Mouse (Mus musculus): ENCODE results near the gene Shroom3. TPM values are rescaled to one million over a fixed set of nuclear protein-coding genes. Genes with fewer than 3 reads are reported as not detected.

The Shroom3 gene
- polyA plus RNA-seq, 1 experiment from 2014 or later: 1.5 TPM

DNA sequence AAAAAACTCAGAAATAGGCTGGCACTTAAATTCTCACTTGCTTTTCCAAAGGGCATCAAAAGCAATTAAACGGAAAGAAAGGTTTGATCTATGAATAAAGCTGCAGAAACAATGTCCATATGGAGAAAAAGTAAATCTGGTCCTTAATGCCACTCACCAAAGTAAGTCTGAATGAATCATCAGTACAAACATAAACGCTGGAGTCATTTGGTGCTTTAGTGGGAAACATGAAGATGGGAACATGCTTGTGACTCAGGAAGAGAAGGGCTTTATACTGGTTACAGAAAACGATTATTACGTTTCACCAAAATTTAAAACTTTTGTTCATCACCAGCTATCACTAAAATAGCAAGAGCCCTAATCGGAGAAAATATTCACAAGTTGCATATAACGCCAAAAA, 297.2 kb downstream of the Shroom3 start:
- H3K4me3 ChIP-seq (replicated peaks; ENCODE audit: low read depth, low read length): no peak overlapping the region
- H3K4me1 ChIP-seq (ENCODE audit: control insufficient read depth, insufficient read depth, low read length): no peaks in the 10 kb centered on the region
- no peak overlapping the region for H3K9ac ChIP-seq (replicated peaks; ENCODE audit: low read length)
- H3K36me3 ChIP-seq (ENCODE audit: control insufficient read depth, insufficient read depth, low read length): no peaks in the 10 kb centered on the region
- H3K27me3 ChIP-seq (ENCODE audit: control insufficient read depth, insufficient read depth, low read length): no peaks in the 10 kb centered on the region
- ATAC-seq (ENCODE audit: low FRiP score, low TSS enrichment) (no peak), DNase-seq (no peak)
- H3K9me3 ChIP-seq (ENCODE audit: control insufficient read depth, low read length): no peaks in the 10 kb centered on the region
- WGBS: 90% methylated on average over 6 of the region's 6 CpGs
- no peak overlapping the region for H3K4me2 ChIP-seq (ENCODE audit: low read length)
- no peak overlapping the region for H3K27ac ChIP-seq (replicated peaks; ENCODE audit: low read depth, low read length)

DNA sequence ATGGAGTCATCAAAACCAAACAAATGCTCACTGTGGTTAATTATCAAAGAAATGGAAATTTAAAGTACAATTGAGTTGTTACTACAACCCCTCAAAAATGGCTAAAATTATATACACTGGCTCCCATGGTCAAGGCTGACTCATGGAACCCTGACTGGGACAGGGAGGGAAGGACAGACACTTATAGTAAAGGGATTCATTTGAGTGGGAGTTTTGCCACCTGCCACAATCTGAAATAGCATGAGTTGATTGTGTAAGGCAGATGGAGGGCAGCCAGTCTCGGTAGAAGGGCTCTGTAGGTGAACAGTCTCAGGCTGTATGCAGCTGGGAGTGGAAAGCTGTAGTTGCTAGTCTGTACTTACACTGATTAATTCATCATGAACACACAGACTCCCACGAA, 297.6 kb downstream of the Shroom3 start:
- no peak overlapping the region for H3K9ac ChIP-seq (replicated peaks; ENCODE audit: low read length)
- H3K4me3 ChIP-seq (replicated peaks; ENCODE audit: low read depth, low read length): no peak overlapping the region
- H3K9me3 ChIP-seq (ENCODE audit: control insufficient read depth, low read length): no peaks in the 10 kb centered on the region
- no peaks in the 10 kb centered on the region for H3K4me1 ChIP-seq (ENCODE audit: control insufficient read depth, insufficient read depth, low read length)
- H3K36me3 ChIP-seq (ENCODE audit: control insufficient read depth, insufficient read depth, low read length): no peaks in the 10 kb centered on the region
- DNase-seq (no peak), ATAC-seq (ENCODE audit: low FRiP score, low TSS enrichment) (no peak)
- 75% methylated on average over 2 of the region's 2 CpGs for WGBS
- no peak overlapping the region for H3K27ac ChIP-seq (replicated peaks; ENCODE audit: low read depth, low read length)
- H3K4me2 ChIP-seq (ENCODE audit: low read length): no peak overlapping the region
- no peaks in the 10 kb centered on the region for H3K27me3 ChIP-seq (ENCODE audit: control insufficient read depth, insufficient read depth, low read length)

- no peaks in the 10 kb centered on the region for H3K4me1 ChIP-seq (ENCODE audit: control insufficient read depth, insufficient read depth, low read length)
- H3K36me3 ChIP-seq (ENCODE audit: control insufficient read depth, insufficient read depth, low read length): no peaks in the 10 kb centered on the region
- no peaks in the 10 kb centered on the region for H3K9me3 ChIP-seq (ENCODE audit: control insufficient read depth, low read length)
- no peak overlapping the region for H3K9ac ChIP-seq (replicated peaks; ENCODE audit: low read length)
- ATAC-seq (ENCODE audit: low FRiP score, low TSS enrichment) (no peak), DNase-seq (no peak)
- H3K27me3 ChIP-seq (ENCODE audit: control insufficient read depth, insufficient read depth, low read length): no peaks in the 10 kb centered on the region
- no peak overlapping the region for H3K4me2 ChIP-seq (ENCODE audit: low read length)
- H3K4me3 ChIP-seq (replicated peaks; ENCODE audit: low read depth, low read length): no peak overlapping the region
- no peak overlapping the region for H3K27ac ChIP-seq (replicated peaks; ENCODE audit: low read depth, low read length)
Observed at GRCm38 (mm10) chr5:92982673-92983072, 299.4 kb downstream of the Shroom3 start.

DNA sequence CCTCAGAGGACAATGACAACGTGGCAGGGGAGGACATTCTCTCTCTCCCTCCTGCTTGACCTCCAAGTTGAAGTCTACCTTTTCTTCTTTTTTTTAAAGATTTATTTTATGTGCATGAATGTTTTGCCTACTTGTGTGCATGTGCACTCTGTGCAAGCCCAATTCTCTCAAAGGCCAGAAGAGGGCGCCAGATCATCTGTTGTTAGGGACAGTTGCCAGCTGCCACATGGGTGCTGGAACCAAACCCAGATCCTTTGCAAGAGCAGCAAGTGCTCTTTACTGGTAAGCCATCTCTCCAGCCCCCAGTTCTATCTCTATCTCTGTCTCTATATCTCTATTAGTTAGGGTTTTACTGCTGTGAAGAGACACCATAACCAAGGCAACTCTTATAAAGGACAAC, 300.7 kb downstream of the Shroom3 start:
- Histone ChIP-seq H3K27me3 (ENCODE audit: control insufficient read depth, insufficient read depth, low read length) (no peaks in the 10 kb centered on the region), H3K9ac (replicated peaks; ENCODE audit: low read length) (no peak overlapping the region), H3K4me3 (replicated peaks; ENCODE audit: low read depth, low read length) (no peak overlapping the region), H3K9me3 (ENCODE audit: control insufficient read depth, low read length) (no peaks in the 10 kb centered on the region), H3K4me2 (ENCODE audit: low read length) (no peak overlapping the region), H3K27ac (replicated peaks; ENCODE audit: low read depth, low read length) (no peak overlapping the region), H3K4me1 (ENCODE audit: control insufficient read depth, insufficient read depth, low read length) (0 out of 2 replicates have a peak, but pooled peaks cover 4% of the 10 kb centered on the region), H3K36me3 (ENCODE audit: control insufficient read depth, insufficient read depth, low read length) (no peaks in the 10 kb centered on the region)
- 41% methylated on average over 2 of the region's 2 CpGs for WGBS
- ATAC-seq (ENCODE audit: low FRiP score, low TSS enrichment) (no peak), DNase-seq (no peak)

GRCm38 (mm10) chr5:92984692-92985091, 301.5 kb downstream of the Shroom3 start:
- no peaks in the 10 kb centered on the region for H3K36me3 ChIP-seq (ENCODE audit: control insufficient read depth, insufficient read depth, low read length)
- no peak overlapping the region for H3K4me2 ChIP-seq (ENCODE audit: low read length)
- ATAC-seq (ENCODE audit: low FRiP score, low TSS enrichment): no peak
- no peak overlapping the region for H3K27ac ChIP-seq (replicated peaks; ENCODE audit: low read depth, low read length)
- no peaks in the 10 kb centered on the region for H3K27me3 ChIP-seq (ENCODE audit: control insufficient read depth, insufficient read depth, low read length)
- H3K9me3 ChIP-seq (ENCODE audit: control insufficient read depth, low read length): no peaks in the 10 kb centered on the region
- WGBS: 10% methylated on average over 1 of the region's 1 CpGs
- no peak overlapping the region for H3K4me3 ChIP-seq (replicated peaks; ENCODE audit: low read depth, low read length)
- no peak for DNase-seq
- 0 out of 2 replicates have a peak, but pooled peaks cover 4% of the 10 kb centered on the region for H3K4me1 ChIP-seq (ENCODE audit: control insufficient read depth, insufficient read depth, low read length)
- no peak overlapping the region for H3K9ac ChIP-seq (replicated peaks; ENCODE audit: low read length)

GRCm38 (mm10) chr5:92985391-92985790, 302.2 kb downstream of the Shroom3 start:
- Histone ChIP-seq H3K9ac (replicated peaks; ENCODE audit: low read length) (no peak overlapping the region), H3K9me3 (ENCODE audit: control insufficient read depth, low read length) (no peaks in the 10 kb centered on the region), H3K4me2 (ENCODE audit: low read length) (no peak overlapping the region), H3K4me3 (replicated peaks; ENCODE audit: low read depth, low read length) (no peak overlapping the region), H3K27ac (replicated peaks; ENCODE audit: low read depth, low read length) (no peak overlapping the region), H3K36me3 (ENCODE audit: control insufficient read depth, insufficient read depth, low read length) (no peaks in the 10 kb centered on the region), H3K4me1 (ENCODE audit: control insufficient read depth, insufficient read depth, low read length) (0 out of 2 replicates have a peak, but pooled peaks cover 4% of the 10 kb centered on the region), H3K27me3 (ENCODE audit: control insufficient read depth, insufficient read depth, low read length) (no peaks in the 10 kb centered on the region)
- DNase-seq (no peak), ATAC-seq (ENCODE audit: low FRiP score, low TSS enrichment) (no peak)
- WGBS: 93% methylated on average over 2 of the region's 2 CpGs

DNA sequence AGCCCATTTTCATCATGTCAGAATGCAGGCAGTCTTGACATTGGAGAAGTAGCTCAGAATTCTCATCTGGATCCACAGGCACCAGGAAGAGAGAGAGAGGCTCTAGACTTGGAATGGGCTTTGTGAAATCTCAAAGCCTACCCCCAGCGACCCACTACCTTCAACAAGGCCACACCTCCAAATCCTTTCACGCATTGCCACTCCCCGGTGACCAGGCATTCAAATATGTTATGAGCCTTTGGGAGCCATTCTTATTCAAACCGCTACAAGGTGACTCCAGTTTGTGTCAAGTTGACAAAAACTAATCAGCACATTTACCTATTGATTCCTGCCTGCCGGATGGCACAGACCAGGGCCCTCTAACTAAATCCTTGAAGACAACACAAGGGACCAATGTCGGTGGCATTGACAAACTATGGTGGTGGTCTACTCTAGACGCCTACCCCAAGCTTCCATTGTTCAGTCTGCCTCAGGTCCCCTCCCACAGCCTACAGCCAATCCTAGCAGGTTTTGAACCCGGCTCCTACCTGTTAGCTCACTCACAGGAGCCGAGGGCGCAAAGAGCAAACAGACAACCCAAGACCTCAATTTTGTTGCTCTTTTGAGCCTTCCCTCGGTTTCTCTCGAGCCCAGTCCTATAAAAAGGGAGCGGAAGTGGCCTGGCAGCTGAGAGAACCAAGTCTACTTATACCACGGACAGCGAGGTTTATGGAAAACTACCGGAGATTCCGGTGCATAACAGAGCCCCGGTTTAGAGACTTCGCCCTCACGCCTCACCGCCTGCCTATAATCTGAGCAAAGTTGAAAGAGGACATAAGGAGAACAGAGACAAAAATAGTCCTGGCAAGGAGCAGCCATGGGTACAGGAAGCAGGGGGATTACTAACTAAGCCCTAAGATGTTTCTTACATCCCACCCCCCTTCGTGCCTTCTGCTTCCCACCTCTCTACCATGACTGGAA, 303.7 kb downstream of the Shroom3 start:
- H3K9ac ChIP-seq (replicated peaks; ENCODE audit: low read length): no peak overlapping the region
- H3K27me3 ChIP-seq (ENCODE audit: control insufficient read depth, insufficient read depth, low read length): no peaks in the 10 kb centered on the region
- DNase-seq: no peak
- no peak overlapping the region for H3K4me3 ChIP-seq (replicated peaks; ENCODE audit: low read depth, low read length)
- ATAC-seq (ENCODE audit: low FRiP score, low TSS enrichment): no peak
- no peak overlapping the region for H3K27ac ChIP-seq (replicated peaks; ENCODE audit: low read depth, low read length)
- H3K36me3 ChIP-seq (ENCODE audit: control insufficient read depth, insufficient read depth, low read length): no peaks in the 10 kb centered on the region
- no peak overlapping the region for H3K4me2 ChIP-seq (ENCODE audit: low read length)
- 0 out of 2 replicates have a peak, but pooled peaks cover 4% of the 10 kb centered on the region for H3K4me1 ChIP-seq (ENCODE audit: control insufficient read depth, insufficient read depth, low read length)
- H3K9me3 ChIP-seq (ENCODE audit: control insufficient read depth, low read length): no peaks in the 10 kb centered on the region
- 85% methylated on average over 22 of the region's 22 CpGs for WGBS

GRCm38 (mm10) chr5:92987891-92988768, 304.9 kb downstream of the Shroom3 start:
- Histone ChIP-seq H3K4me2 (ENCODE audit: low read length) (peak overlapping the region; percentile 35), H3K27ac (replicated peaks; ENCODE audit: low read depth, low read length) (peak overlapping the region; percentile 57), H3K4me3 (replicated peaks; ENCODE audit: low read depth, low read length) (no peak overlapping the region), H3K9me3 (ENCODE audit: control insufficient read depth, low read length) (no peaks in the 10 kb centered on the region), H3K4me1 (ENCODE audit: control insufficient read depth, insufficient read depth, low read length) (0 out of 2 replicates have a peak, but pooled peaks cover 4% of the 10 kb centered on the region), H3K36me3 (ENCODE audit: control insufficient read depth, insufficient read depth, low read length) (no peaks in the 10 kb centered on the region), H3K27me3 (ENCODE audit: control insufficient read depth, insufficient read depth, low read length) (no peaks in the 10 kb centered on the region), H3K9ac (replicated peaks; ENCODE audit: low read length) (peak overlapping the region; percentile 39; the same call in 1 of the 2 replicates)
- DNase-seq: peak; percentile 43
- WGBS: 48% methylated on average over 16 of the region's 16 CpGs
- peak; percentile 43; the same call in 1 of the 2 replicates for ATAC-seq (ENCODE audit: low FRiP score, low TSS enrichment)

Data from midbrain, embryonic 14.5 days (tissue).